Mouse (Mus musculus): Measurements from ENCODE around the gene Atpif1. TPM values are rescaled to one million over a fixed set of nuclear protein-coding genes. Genes with fewer than 3 reads are reported as not detected.
A peak's percentile ranks its signal among the peaks of the same experiment; 100 is the strongest.

The Atpif1 gene
- polyA plus RNA-seq, 1 experiment from 2014 or later: 1,600 TPM

DNA sequence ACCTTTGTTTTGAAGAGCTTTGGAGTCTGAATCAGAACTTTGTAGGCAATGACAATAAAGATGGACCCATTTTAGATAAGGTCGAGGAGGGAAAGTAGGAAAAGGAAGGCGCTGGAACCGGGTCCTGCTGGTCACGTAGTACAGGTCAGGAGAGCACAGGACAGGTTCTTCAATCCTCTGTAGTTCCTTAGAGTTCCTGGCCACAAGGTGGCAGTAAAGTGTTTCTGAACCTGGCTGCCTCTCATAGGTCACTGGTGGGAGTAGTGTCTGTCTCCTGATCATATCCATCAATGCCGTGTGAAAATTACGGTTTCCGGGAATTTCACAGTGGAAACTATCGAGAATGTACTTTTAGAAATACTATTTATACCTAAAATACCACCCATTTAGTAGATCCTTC, 12.4 kb upstream of the Atpif1 start:
- no peaks in the 10 kb centered on the region for H3K9me3 ChIP-seq
- peaks cover 90% of the 10 kb centered on the region for H3K36me3 ChIP-seq
- no peaks in the 10 kb centered on the region for H3K27me3 ChIP-seq
- no peak overlapping the region for H3K4me3 ChIP-seq
- H3K27ac ChIP-seq (replicated peaks): no peak overlapping the region
- H3K4me1 ChIP-seq (replicated peaks): no peaks in the 10 kb centered on the region
- WGBS: 52% methylated on average over 8 of the region's 8 CpGs
- ATAC-seq (ENCODE audit: low read depth): no peak
- H3K4me2 ChIP-seq: no peak overlapping the region
- H3K9ac ChIP-seq: no peak overlapping the region

- H3K36me3 ChIP-seq: peaks cover 81% of the 10 kb centered on the region
- H3K4me2 ChIP-seq: no peak overlapping the region
- no peak overlapping the region for H3K27ac ChIP-seq (replicated peaks)
- H3K9me3 ChIP-seq: no peaks in the 10 kb centered on the region
- H3K27me3 ChIP-seq: no peaks in the 10 kb centered on the region
- no peak for ATAC-seq (ENCODE audit: low read depth)
- no peak overlapping the region for H3K9ac ChIP-seq
- 61% methylated on average over 1 of the region's 1 CpGs for WGBS
- H3K4me3 ChIP-seq: no peak overlapping the region
- peaks cover 1% of the 10 kb centered on the region for H3K4me1 ChIP-seq (replicated peaks)
These were observed 9.3 kb upstream of the Atpif1 start for GRCm38 (mm10) chr4:132542724-132543123.

GRCm38 (mm10) chr4:132541413-132541812, 8.0 kb upstream of the Atpif1 start:
- H3K9me3 ChIP-seq: no peaks in the 10 kb centered on the region
- H3K4me3 ChIP-seq: no peak overlapping the region
- no peak overlapping the region for H3K9ac ChIP-seq
- H3K36me3 ChIP-seq: peaks cover 68% of the 10 kb centered on the region
- ATAC-seq (ENCODE audit: low read depth): no peak
- WGBS: 92% methylated on average over 4 of the region's 4 CpGs
- no peak overlapping the region for H3K4me2 ChIP-seq
- H3K27ac ChIP-seq (replicated peaks): no peak overlapping the region
- H3K27me3 ChIP-seq: no peaks in the 10 kb centered on the region
- peaks cover 14% of the 10 kb centered on the region for H3K4me1 ChIP-seq (replicated peaks)

GRCm38 (mm10) chr4:132539481-132539880, 6.0 kb upstream of the Atpif1 start:
- 96% methylated on average over 5 of the region's 5 CpGs for WGBS

GRCm38 (mm10) chr4:132535406-132536121, 2.1 kb upstream of the Atpif1 start, which contains the start of gene Dnajc8:
TSS of gene Dnajc8 (plus strand) at chr4:132535550.
- peaks cover 43% of the 10 kb centered on the region for H3K4me1 ChIP-seq (replicated peaks)
- under 1% methylated on average over 59 of the region's 60 CpGs for WGBS

More at GRCm38 (mm10) chr4:132539481-132539880, 6.0 kb upstream of the Atpif1 start:
- Histone ChIP-seq H3K9me3 (no peaks in the 10 kb centered on the region), H3K27ac (replicated peaks) (no peak overlapping the region), H3K4me3 (no peak overlapping the region), H3K27me3 (no peaks in the 10 kb centered on the region), H3K36me3 (peaks cover 55% of the 10 kb centered on the region), H3K4me1 (replicated peaks) (peaks cover 18% of the 10 kb centered on the region), H3K9ac (no peak overlapping the region), H3K4me2 (no peak overlapping the region)
- no peak for ATAC-seq (ENCODE audit: low read depth)

DNA sequence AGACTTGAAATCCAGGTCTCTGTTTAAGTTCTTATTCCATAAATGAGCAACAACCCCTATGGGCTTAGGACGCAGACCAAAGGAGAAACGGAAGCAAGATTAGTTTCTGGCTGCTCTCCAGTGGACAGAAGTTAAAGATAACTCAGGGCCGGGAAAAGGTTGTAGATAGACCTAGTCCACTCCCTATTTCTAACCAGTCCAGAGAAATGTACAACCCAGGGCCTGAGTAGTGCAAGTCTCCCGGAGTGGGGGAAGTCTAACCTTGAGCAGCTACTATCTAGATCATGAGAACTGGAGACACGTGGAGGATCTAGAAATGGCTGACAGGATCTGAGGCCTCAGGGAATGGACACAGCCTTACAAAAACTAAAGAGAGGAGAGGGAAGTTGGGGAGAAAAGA, 963 bp downstream of the Atpif1 start:
- Histone ChIP-seq H3K4me1 (replicated peaks) (peaks cover 39% of the 10 kb centered on the region), H3K9me3 (no peaks in the 10 kb centered on the region), H3K36me3 (peaks cover 23% of the 10 kb centered on the region), H3K4me2 (peak overlapping the region; percentile 85), H3K27me3 (no peaks in the 10 kb centered on the region), H3K27ac (replicated peaks) (peak overlapping the region; percentile 95), H3K9ac (peak overlapping the region; percentile 87), H3K4me3 (peak overlapping the region; percentile 58)
- ATAC-seq (ENCODE audit: low read depth): peak; percentile 8; the same call in 1 of the 2 replicates
- 37% methylated on average over 5 of the region's 5 CpGs for WGBS

More at GRCm38 (mm10) chr4:132535406-132536121, 2.1 kb upstream of the Atpif1 start, which contains the start of gene Dnajc8:
- no peaks in the 10 kb centered on the region for H3K9me3 ChIP-seq
- peak within 1 kb of the TSS; percentile 96 for H3K9ac ChIP-seq
- H3K4me3 ChIP-seq: peak within 1 kb of the TSS; percentile 99
- H3K36me3 ChIP-seq: peaks cover 29% of the 10 kb centered on the region
- ATAC-seq (ENCODE audit: low read depth): peak; percentile 64
- H3K27me3 ChIP-seq: no peaks in the 10 kb centered on the region
- peak within 1 kb of the TSS; percentile 77 for H3K4me2 ChIP-seq
- peak within 1 kb of the TSS; percentile 85 for H3K27ac ChIP-seq (replicated peaks)

- peaks cover 24% of the 10 kb centered on the region for H3K4me1 ChIP-seq (replicated peaks)
- no peak overlapping the region for H3K9ac ChIP-seq
- no peak overlapping the region for H3K27ac ChIP-seq (replicated peaks)
- H3K36me3 ChIP-seq: peaks cover 23% of the 10 kb centered on the region
- no peak overlapping the region for H3K4me2 ChIP-seq
- no peaks in the 10 kb centered on the region for H3K27me3 ChIP-seq
- WGBS: 94% methylated on average over 20 of the region's 20 CpGs
- no peak for ATAC-seq (ENCODE audit: low read depth)
- no peak overlapping the region for H3K4me3 ChIP-seq
- no peaks in the 10 kb centered on the region for H3K9me3 ChIP-seq
These were observed 3.2 kb downstream of the Atpif1 start for GRCm38 (mm10) chr4:132530033-132530804.

DNA sequence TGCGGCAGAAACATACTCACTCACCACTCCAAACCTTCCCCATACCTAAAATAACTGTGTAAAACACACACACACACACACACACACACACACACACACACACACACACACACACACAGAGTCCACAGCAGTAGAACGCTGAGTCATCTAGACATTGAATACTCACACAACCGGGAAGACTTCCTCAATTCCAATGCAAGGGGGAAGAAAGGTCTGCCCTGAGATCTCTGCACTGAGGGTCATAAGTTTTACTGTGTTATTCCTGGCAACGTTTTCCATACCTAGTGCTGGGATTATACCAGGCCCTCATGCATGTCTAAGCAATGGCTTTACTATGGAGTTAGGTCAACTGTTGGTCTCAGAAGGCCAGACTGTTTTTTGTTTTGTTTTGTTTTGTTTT, 4.1 kb downstream of the Atpif1 start:
- Histone ChIP-seq H3K4me2 (no peak overlapping the region), H3K4me3 (no peak overlapping the region), H3K9me3 (no peaks in the 10 kb centered on the region), H3K27ac (replicated peaks) (no peak overlapping the region), H3K9ac (no peak overlapping the region), H3K27me3 (no peaks in the 10 kb centered on the region), H3K4me1 (replicated peaks) (peaks cover 24% of the 10 kb centered on the region), H3K36me3 (peaks cover 23% of the 10 kb centered on the region)
- 85% methylated on average over 4 of the region's 4 CpGs for WGBS
- ATAC-seq (ENCODE audit: low read depth): no peak

DNA sequence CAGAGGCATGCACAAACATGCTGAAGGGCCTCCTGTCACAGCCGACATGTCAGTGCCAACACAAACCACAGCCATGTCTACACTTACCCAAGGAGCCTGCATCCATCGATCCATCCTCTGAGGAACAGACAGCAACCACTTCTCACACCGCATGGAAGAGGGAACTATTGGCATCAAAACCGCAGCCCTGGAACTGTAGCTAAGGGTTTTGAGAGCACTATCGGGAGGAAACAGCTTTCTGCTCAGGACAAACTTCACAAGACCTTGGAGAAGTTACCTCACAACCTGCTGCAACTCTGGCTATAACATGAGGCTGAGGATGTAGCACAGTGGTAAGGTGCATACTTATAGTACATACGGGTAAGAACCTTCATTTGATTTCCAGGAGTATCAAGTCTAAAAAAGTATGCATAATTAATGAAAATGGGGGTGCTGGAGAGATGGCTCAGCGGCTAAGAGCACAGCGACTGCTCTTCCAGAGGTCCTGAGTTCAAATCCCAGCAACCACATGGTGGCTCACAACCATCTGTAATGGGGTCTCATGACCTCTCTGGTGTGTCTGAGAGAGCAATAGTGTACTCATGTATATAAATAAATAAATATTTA, 5.4 kb downstream of the Atpif1 start:
- ATAC-seq (ENCODE audit: low read depth): no peak
- Histone ChIP-seq H3K4me1 (replicated peaks) (peaks cover 18% of the 10 kb centered on the region), H3K9me3 (no peaks in the 10 kb centered on the region), H3K36me3 (peaks cover 23% of the 10 kb centered on the region), H3K4me2 (no peak overlapping the region), H3K27ac (replicated peaks) (no peak overlapping the region), H3K9ac (no peak overlapping the region), H3K27me3 (no peaks in the 10 kb centered on the region), H3K4me3 (no peak overlapping the region)
- WGBS: 91% methylated on average over 8 of the region's 8 CpGs

DNA sequence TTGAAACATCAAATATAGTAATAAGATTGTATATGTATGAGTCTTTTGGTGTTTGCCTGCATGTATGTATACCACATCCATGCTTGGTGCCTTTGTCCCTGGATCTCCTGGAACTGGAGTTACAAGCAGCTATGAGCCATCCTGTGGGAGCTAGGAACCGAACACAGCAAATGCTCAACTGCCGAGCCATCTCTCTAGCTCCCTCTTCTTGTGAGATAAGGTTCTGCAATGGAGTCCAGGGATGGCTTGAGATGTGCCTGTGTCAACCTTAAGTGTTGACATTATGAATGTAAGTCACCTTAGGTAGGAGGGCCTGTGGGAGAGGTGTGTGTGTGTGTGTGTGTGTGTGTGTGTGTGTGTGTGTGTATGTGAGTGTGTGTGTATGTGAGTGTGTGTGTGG, 6.8 kb downstream of the Atpif1 start:
- Histone ChIP-seq H3K4me2 (no peak overlapping the region), H3K27me3 (no peaks in the 10 kb centered on the region), H3K36me3 (peaks cover 23% of the 10 kb centered on the region), H3K4me3 (no peak overlapping the region), H3K9me3 (no peaks in the 10 kb centered on the region), H3K9ac (no peak overlapping the region), H3K4me1 (replicated peaks) (peaks cover 7% of the 10 kb centered on the region), H3K27ac (replicated peaks) (no peak overlapping the region)
- no peak for ATAC-seq (ENCODE audit: low read depth)
- WGBS: 55% methylated on average over 2 of the region's 2 CpGs

GRCm38 (mm10) chr4:132524808-132525207, 8.7 kb downstream of the Atpif1 start:
- Histone ChIP-seq H3K9me3 (no peaks in the 10 kb centered on the region), H3K4me1 (replicated peaks) (no peaks in the 10 kb centered on the region), H3K4me3 (no peak overlapping the region), H3K4me2 (no peak overlapping the region), H3K36me3 (peaks cover 6% of the 10 kb centered on the region), H3K27ac (replicated peaks) (no peak overlapping the region), H3K27me3 (no peaks in the 10 kb centered on the region), H3K9ac (no peak overlapping the region)
- 50% methylated on average over 6 of the region's 6 CpGs for WGBS
- no peak for ATAC-seq (ENCODE audit: low read depth)

GRCm38 (mm10) chr4:132524321-132524741, 9.1 kb downstream of the Atpif1 start:
- Histone ChIP-seq H3K4me1 (replicated peaks) (no peaks in the 10 kb centered on the region), H3K9me3 (no peaks in the 10 kb centered on the region), H3K27me3 (no peaks in the 10 kb centered on the region), H3K9ac (no peak overlapping the region), H3K4me3 (no peak overlapping the region), H3K4me2 (no peak overlapping the region), H3K27ac (replicated peaks) (no peak overlapping the region), H3K36me3 (0 out of 2 replicates have a peak, but pooled peaks cover under 1% of the 10 kb centered on the region)
- 19% methylated on average over 11 of the region's 11 CpGs for WGBS
- ATAC-seq (ENCODE audit: low read depth): no peak
